ENCODE assay signal across 20 mouse cellular contexts in the genomic region with DNA sequence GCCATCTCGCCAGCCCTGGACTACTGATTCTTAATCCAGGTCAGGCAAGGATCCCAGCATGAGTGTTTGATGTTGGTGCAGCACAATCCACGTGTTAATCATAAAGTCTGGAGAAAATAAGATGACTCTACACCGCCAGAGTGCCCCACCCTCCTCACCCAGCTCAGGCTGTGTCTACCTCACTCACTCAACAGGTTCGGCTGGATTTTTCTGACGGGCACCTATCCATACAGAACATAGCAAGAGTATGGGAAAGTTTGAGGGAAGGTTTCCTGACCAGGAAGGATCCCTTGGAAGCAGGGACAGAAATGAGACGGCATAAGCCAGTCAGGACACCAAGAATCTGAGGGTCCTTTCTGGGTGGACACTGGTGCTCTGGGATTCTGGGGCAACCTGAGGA. TPM values are rescaled to one million over a fixed set of nuclear protein-coding genes. Genes with fewer than 3 reads are reported as not detected.
DNase-seq lines count a peak whose midpoint lies in the region; ATAC-seq and TF ChIP-seq lines count a peak whose summit lies in the region.
"Had no signal": no experiment of that assay in that cellular context is flagged by ENCODE, and none has a peak within 500 bp of the region (broad histone marks: within the 10 kb centered on the region; RNA-seq: fewer than 3 reads in every experiment).

No protein-coding gene starts in this region.

- H3K4me2 ChIP-seq in kidney, embryonic 15.5 days, result no peak overlapping the region
- H3K4me2 ChIP-seq in lung, embryonic 14.5 days, result no peak overlapping the region
- H3K4me2 ChIP-seq in intestine, postnatal 0 days (replicated peaks; ENCODE audit: low read depth), result no peak overlapping the region
- no peak overlapping the region for H3K4me2 ChIP-seq in stomach, embryonic 14.5 days (replicated peaks; ENCODE audit: low read depth, low read length)
- H3K4me2 ChIP-seq: embryonic facial prominence, embryonic 13.5 days; liver, embryonic 11.5 days had no signal

- H3K36me3 ChIP-seq in kidney, embryonic 15.5 days, result peaks cover 6% of the 10 kb centered on the region; the same call in 1 of the 2 replicates
- 0 out of 2 replicates have a peak, but pooled peaks cover 1% of the 10 kb centered on the region for H3K36me3 ChIP-seq in lung, embryonic 14.5 days (ENCODE audit: insufficient read depth)
- H3K36me3 ChIP-seq in intestine, postnatal 0 days (ENCODE audit: control insufficient read depth, insufficient read depth), result no peaks in the 10 kb centered on the region
- no peaks in the 10 kb centered on the region for H3K36me3 ChIP-seq in stomach, embryonic 14.5 days (ENCODE audit: control insufficient read depth, insufficient read depth, low read length)

- ATAC-seq in kidney, embryonic 15.5 days (replicated peaks; ENCODE audit: low FRiP score), result no peak
- ATAC-seq in lung, embryonic 14.5 days (ENCODE audit: insufficient read depth), result peak; percentile 64; the same call in 1 of the 2 replicates
- peak; percentile 86 for ATAC-seq in intestine, postnatal 0 days
- ATAC-seq in stomach, embryonic 14.5 days (ENCODE audit: insufficient number of reproducible peaks, insufficient read depth, low FRiP score, low read depth), result peak; percentile 81
- no peak for ATAC-seq in frontal cortex, adult (ENCODE audit: low TSS enrichment)
- ATAC-seq: forebrain, embryonic 16.5 days had no signal

- H3K27ac ChIP-seq in kidney, embryonic 15.5 days, result peak overlapping the region; percentile 16; the same call in 1 of the 2 replicates
- 0 out of 2 replicates have a peak overlapping the region, but pooled peaks have one; percentile 24 for H3K27ac ChIP-seq in lung, embryonic 14.5 days (ENCODE audit: low read depth)
- H3K27ac ChIP-seq in intestine, postnatal 0 days (ENCODE audit: low read depth, low read length), result no peak overlapping the region
- H3K27ac ChIP-seq in stomach, embryonic 14.5 days (ENCODE audit: low read length), result no peak overlapping the region
- H3K27ac ChIP-seq: embryonic facial prominence, embryonic 13.5 days; macrophage; midbrain, embryonic 10.5 days had no signal

- no peak for DNase-seq in kidney, adult 8-10 months
- DNase-seq in lung, embryonic 14.5 days, result peak; percentile 68
- no peak for DNase-seq in lung, adult 2 months
- no peak for DNase-seq in spleen, adult 12 weeks (ENCODE audit: low spot score)
- DNase-seq: adrenal gland, postnatal 25 days; cerebellum, adult 11 months; cerebellum, postnatal 10 days; left cerebral cortex, postnatal 4 days; retina, postnatal 1 day; thymus, adult 2 months had no signal

- no peak for TF ChIP-seq POLR2A in lung, adult 2 months (IDR thresholded peaks at IDR 0.05; ENCODE audit: borderline replicate concordance, extremely low read depth, low read depth, low read length)

- H3K4me3 ChIP-seq in kidney, embryonic 15.5 days (replicated peaks), result no peak overlapping the region
- no peak overlapping the region for H3K4me3 ChIP-seq in lung, embryonic 14.5 days (ENCODE audit: low read depth, low read length)
- H3K4me3 ChIP-seq in lung, adult 2 months (replicated peaks; ENCODE audit: extremely low read depth, low read depth, low read length), result no peak overlapping the region
- H3K4me3 ChIP-seq in intestine, postnatal 0 days (ENCODE audit: low read depth, low read length), result no peak overlapping the region
- no peak overlapping the region for H3K4me3 ChIP-seq in stomach, embryonic 14.5 days (ENCODE audit: low read depth, low read length)
- H3K4me3 ChIP-seq: embryonic facial prominence, embryonic 13.5 days; midbrain, embryonic 10.5 days had no signal

- WGBS in kidney, embryonic 15.5 days, result 81% methylated on average over 6 of the region's 6 CpGs
- WGBS in lung, embryonic 14.5 days, result 59% methylated on average over 6 of the region's 6 CpGs
- 63% methylated on average over 6 of the region's 6 CpGs for WGBS in lung, adult 2 months
- WGBS in intestine, postnatal 0 days, result 35% methylated on average over 6 of the region's 6 CpGs
- 60% methylated on average over 6 of the region's 6 CpGs for WGBS in stomach, embryonic 14.5 days

- H3K9ac ChIP-seq in kidney, embryonic 15.5 days, result no peak overlapping the region
- H3K9ac ChIP-seq in lung, embryonic 14.5 days, result no peak overlapping the region
- H3K9ac ChIP-seq in intestine, postnatal 0 days (ENCODE audit: low read depth, low read length), result no peak overlapping the region
- H3K9ac ChIP-seq in stomach, embryonic 14.5 days (replicated peaks; ENCODE audit: low read depth, low read length), result no peak overlapping the region
- H3K9ac ChIP-seq: embryonic facial prominence, embryonic 13.5 days had no signal

- TF ChIP-seq CTCF in lung, embryonic 14.5 days (IDR thresholded peaks at IDR 0.05; ENCODE audit: low read depth), result no peak
- no peak for TF ChIP-seq CTCF in lung, adult 2 months (IDR thresholded peaks at IDR 0.05; ENCODE audit: insufficient read depth, low read length)
- TF ChIP-seq CTCF in intestine, postnatal 0 days (IDR thresholded peaks at IDR 0.05; ENCODE audit: low read depth), result no peak

- H3K9me3 ChIP-seq in kidney, embryonic 15.5 days (replicated peaks), result no peaks in the 10 kb centered on the region
- peaks cover 6% of the 10 kb centered on the region; the same call in 1 of the 2 replicates for H3K9me3 ChIP-seq in lung, embryonic 14.5 days (ENCODE audit: low read depth, low read length)
- no peaks in the 10 kb centered on the region for H3K9me3 ChIP-seq in intestine, postnatal 0 days (ENCODE audit: control insufficient read depth)
- no peaks in the 10 kb centered on the region for H3K9me3 ChIP-seq in stomach, embryonic 14.5 days (ENCODE audit: control insufficient read depth, low read depth, low read length)

- no peaks in the 10 kb centered on the region for H3K27me3 ChIP-seq in kidney, embryonic 15.5 days
- no peaks in the 10 kb centered on the region for H3K27me3 ChIP-seq in lung, embryonic 14.5 days (ENCODE audit: insufficient read depth, low read length)
- H3K27me3 ChIP-seq in intestine, postnatal 0 days (replicated peaks; ENCODE audit: control insufficient read depth, insufficient read depth, low read length), result no peaks in the 10 kb centered on the region
- no peaks in the 10 kb centered on the region for H3K27me3 ChIP-seq in stomach, embryonic 14.5 days (ENCODE audit: control insufficient read depth, insufficient read depth, low read length)
- H3K27me3 ChIP-seq: CH12.LX; embryonic facial prominence, embryonic 13.5 days had no signal

- H3K4me1 ChIP-seq in kidney, embryonic 15.5 days, result 0 out of 2 replicates have a peak, but pooled peaks cover 2% of the 10 kb centered on the region
- H3K4me1 ChIP-seq in lung, embryonic 14.5 days (ENCODE audit: insufficient read depth), result no peaks in the 10 kb centered on the region
- H3K4me1 ChIP-seq in lung, adult 2 months (ENCODE audit: control insufficient read depth, insufficient read depth, low read length), result no peaks in the 10 kb centered on the region
- H3K4me1 ChIP-seq in intestine, postnatal 0 days (replicated peaks; ENCODE audit: control insufficient read depth, insufficient read depth, low read length), result peaks cover 2% of the 10 kb centered on the region; the same call in 1 of the 2 replicates
- H3K4me1 ChIP-seq in stomach, embryonic 14.5 days (ENCODE audit: control insufficient read depth, insufficient read depth, low read length), result no peaks in the 10 kb centered on the region
- H3K4me1 ChIP-seq: embryonic facial prominence, embryonic 13.5 days had no signal

RNA-seq across cellular contexts. Expression of gene Pprc1, which starts 19.7 kb away (rescaled TPM):
- polyA plus RNA-seq in kidney, embryonic 15.5 days (2015; fragmentation: Nextera tagmentation; extraction: Ambion mirVana), result 33.3 and 44.6 TPM in 2 replicates
- 53.7 and 55.1 TPM in 2 replicates for polyA plus RNA-seq in lung, embryonic 14.5 days (2014; fragmentation: Nextera tagmentation; extraction: Ambion mirVana)
- polyA plus RNA-seq in lung, adult 2 months (2012; rRNA removed), result 18.3 and 19.3 TPM in 2 replicates
- polyA plus RNA-seq in intestine, postnatal 0 days (2015; fragmentation: Nextera tagmentation; extraction: Ambion mirVana), result 8.3 and 8.8 TPM in 2 replicates
- 45.9 and 49.4 TPM in 2 replicates for polyA plus RNA-seq in stomach, embryonic 14.5 days (2014; fragmentation: Nextera tagmentation; extraction: Ambion mirVana)

RNA-seq across cellular contexts. Expression of gene Ldb1, which starts 20.1 kb away (rescaled TPM):
- 83.4 and 91.9 TPM in 2 replicates for polyA plus RNA-seq in kidney, embryonic 15.5 days (2015; fragmentation: Nextera tagmentation; extraction: Ambion mirVana)
- polyA plus RNA-seq in lung, embryonic 14.5 days (2014; fragmentation: Nextera tagmentation; extraction: Ambion mirVana), result 86.7 and 87.7 TPM in 2 replicates
- polyA plus RNA-seq in lung, adult 2 months (2012; rRNA removed), result 220 TPM in 2 replicates
- 31.0 and 35.5 TPM in 2 replicates for polyA plus RNA-seq in intestine, postnatal 0 days (2015; fragmentation: Nextera tagmentation; extraction: Ambion mirVana)
- polyA plus RNA-seq in stomach, embryonic 14.5 days (2014; fragmentation: Nextera tagmentation; extraction: Ambion mirVana), result 75.9 and 78.9 TPM in 2 replicates

RNA-seq across cellular contexts. Expression of gene Hps6, which starts 21.7 kb away (rescaled TPM):
- 8.3 and 8.9 TPM in 2 replicates for polyA plus RNA-seq in kidney, embryonic 15.5 days (2015; fragmentation: Nextera tagmentation; extraction: Ambion mirVana)
- polyA plus RNA-seq in lung, embryonic 14.5 days (2014; fragmentation: Nextera tagmentation; extraction: Ambion mirVana), result 6.0 and 6.5 TPM in 2 replicates
- 7.5 and 8.7 TPM in 2 replicates for polyA plus RNA-seq in lung, adult 2 months (2012; rRNA removed)
- 5.3 and 5.4 TPM in 2 replicates for polyA plus RNA-seq in intestine, postnatal 0 days (2015; fragmentation: Nextera tagmentation; extraction: Ambion mirVana)
- polyA plus RNA-seq in stomach, embryonic 14.5 days (2014; fragmentation: Nextera tagmentation; extraction: Ambion mirVana), result 4.1 and 4.2 TPM in 2 replicates

RNA-seq across cellular contexts. Expression of gene Armh3, which starts 26.7 kb away (rescaled TPM):
- 18.6 and 18.8 TPM in 2 replicates for polyA plus RNA-seq in kidney, embryonic 15.5 days (2015; fragmentation: Nextera tagmentation; extraction: Ambion mirVana)
- 16.0 and 17.8 TPM in 2 replicates for polyA plus RNA-seq in lung, embryonic 14.5 days (2014; fragmentation: Nextera tagmentation; extraction: Ambion mirVana)
- 6.7 and 9.5 TPM in 2 replicates for polyA plus RNA-seq in lung, adult 2 months (2012; rRNA removed)
- 9.9 and 10.1 TPM in 2 replicates for polyA plus RNA-seq in intestine, postnatal 0 days (2015; fragmentation: Nextera tagmentation; extraction: Ambion mirVana)
- 18.5 and 21.0 TPM in 2 replicates for polyA plus RNA-seq in stomach, embryonic 14.5 days (2014; fragmentation: Nextera tagmentation; extraction: Ambion mirVana)

RNA-seq across cellular contexts. Expression of gene Nolc1, which starts 50.7 kb away (rescaled TPM):
- 99.4 and 101 TPM in 2 replicates for polyA plus RNA-seq in kidney, embryonic 15.5 days (2015; fragmentation: Nextera tagmentation; extraction: Ambion mirVana)
- 99.3 and 105 TPM in 2 replicates for polyA plus RNA-seq in lung, embryonic 14.5 days (2014; fragmentation: Nextera tagmentation; extraction: Ambion mirVana)
- polyA plus RNA-seq in lung, adult 2 months (2012; rRNA removed), result 7.4 and 9.8 TPM in 2 replicates
- 22.2 and 25.1 TPM in 2 replicates for polyA plus RNA-seq in intestine, postnatal 0 days (2015; fragmentation: Nextera tagmentation; extraction: Ambion mirVana)
- polyA plus RNA-seq in stomach, embryonic 14.5 days (2014; fragmentation: Nextera tagmentation; extraction: Ambion mirVana), result 79.7 and 92.8 TPM in 2 replicates

Comparison
In these comparisons a context has a peak if more than half of its experiments do, and no peak if none do; other contexts are left out.
1. ATAC-seq: peak in lung, embryonic 14.5 days (single experiment), intestine, postnatal 0 days (single experiment) and stomach, embryonic 14.5 days (single experiment); none in kidney, embryonic 15.5 days (single experiment) and frontal cortex, adult (single experiment).
2. H3K27ac ChIP-seq: peak in kidney, embryonic 15.5 days (single experiment) and lung, embryonic 14.5 days (single experiment); none in intestine, postnatal 0 days (single experiment) and stomach, embryonic 14.5 days (single experiment).